Mouse (Mus musculus) T-cell, adult 2 months (primary cell): ENCODE results near the gene Pde4d.

Experiments
- DNase-seq: peaks from one replicate; pipeline ENCODE4 v3.0.0; 2022; ENCODE audit warnings: low spot score

Pde4d gene

GRCm38 (mm10) chr13:109823307-109824031, 1373.7 kb downstream of the Pde4d start:
- peak; percentile 22 for DNase-seq

GRCm38 (mm10) chr13:109825891-109826290, 1376.1 kb downstream of the Pde4d start:
- DNase-seq = no peak

- DNase-seq = no peak
These were observed 1377.6 kb downstream of the Pde4d start for GRCm38 (mm10) chr13:109827341-109827740.

- DNase-seq = no peak
These were observed 1378.2 kb downstream of the Pde4d start for GRCm38 (mm10) chr13:109827909-109828308.

DNA sequence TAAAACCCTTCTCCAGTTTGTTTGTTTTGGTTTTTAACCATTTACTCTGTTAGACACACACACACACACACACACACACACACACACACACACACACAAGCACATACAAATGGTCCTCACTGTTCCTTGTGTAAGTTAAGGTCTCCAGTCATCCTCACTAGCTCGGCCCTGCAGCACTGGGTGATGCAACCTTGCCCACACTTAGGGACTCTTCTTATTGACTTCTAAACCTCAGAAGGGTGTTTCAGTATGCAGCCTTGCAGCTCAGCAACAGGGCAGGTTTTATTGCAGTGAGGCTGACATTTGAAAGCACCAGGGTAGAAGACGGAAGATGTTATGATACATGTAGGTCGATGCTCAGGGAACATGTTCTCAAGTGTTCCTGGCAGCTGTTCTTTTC, 1379.7 kb downstream of the Pde4d start:
- DNase-seq = no peak

GRCm38 (mm10) chr13:109834935-109835334, 1385.2 kb downstream of the Pde4d start:
- DNase-seq = no peak

DNA sequence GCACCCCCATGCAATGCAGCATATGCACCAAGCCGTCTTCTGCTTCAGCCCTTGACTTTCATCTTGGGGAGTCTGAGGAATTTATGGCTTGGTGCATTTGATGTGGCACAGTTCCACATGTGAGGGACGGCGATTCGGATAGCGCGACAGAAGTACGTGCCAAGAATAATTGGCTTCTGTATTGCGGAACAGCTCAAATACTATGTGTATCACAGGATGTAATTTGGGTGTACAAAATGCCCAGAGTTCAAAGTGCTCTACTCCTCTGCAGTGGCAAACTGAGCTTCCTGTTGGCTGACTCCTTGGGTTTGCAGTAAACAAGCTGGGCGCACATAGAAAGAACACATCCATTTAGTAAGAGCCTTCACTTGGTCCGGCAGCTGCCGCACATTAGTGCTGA, 1387.7 kb downstream of the Pde4d start:
- peak; percentile 84 for DNase-seq

DNA sequence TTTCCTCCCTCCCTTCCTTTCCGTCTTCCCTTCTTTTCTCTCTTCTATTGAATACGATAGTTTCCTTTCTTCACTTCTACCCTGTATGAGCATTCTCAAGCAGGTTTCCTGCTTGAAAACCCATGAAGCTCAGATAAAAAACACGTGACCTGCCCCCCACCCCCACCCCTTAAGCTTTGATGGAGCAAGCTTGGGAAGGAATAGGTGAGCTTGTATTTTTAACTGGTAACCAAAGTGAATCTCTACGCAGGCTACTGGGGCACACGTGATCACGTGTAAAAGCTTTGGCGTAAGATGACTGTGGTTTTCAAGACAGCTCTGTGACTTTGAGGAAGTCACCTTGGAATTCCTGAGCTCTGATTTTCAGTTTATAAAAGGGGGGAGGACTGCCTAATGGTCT, 1388.2 kb downstream of the Pde4d start:
- DNase-seq = peak; percentile 76

GRCm38 (mm10) chr13:109840251-109840650, 1390.5 kb downstream of the Pde4d start:
- DNase-seq = no peak

DNA sequence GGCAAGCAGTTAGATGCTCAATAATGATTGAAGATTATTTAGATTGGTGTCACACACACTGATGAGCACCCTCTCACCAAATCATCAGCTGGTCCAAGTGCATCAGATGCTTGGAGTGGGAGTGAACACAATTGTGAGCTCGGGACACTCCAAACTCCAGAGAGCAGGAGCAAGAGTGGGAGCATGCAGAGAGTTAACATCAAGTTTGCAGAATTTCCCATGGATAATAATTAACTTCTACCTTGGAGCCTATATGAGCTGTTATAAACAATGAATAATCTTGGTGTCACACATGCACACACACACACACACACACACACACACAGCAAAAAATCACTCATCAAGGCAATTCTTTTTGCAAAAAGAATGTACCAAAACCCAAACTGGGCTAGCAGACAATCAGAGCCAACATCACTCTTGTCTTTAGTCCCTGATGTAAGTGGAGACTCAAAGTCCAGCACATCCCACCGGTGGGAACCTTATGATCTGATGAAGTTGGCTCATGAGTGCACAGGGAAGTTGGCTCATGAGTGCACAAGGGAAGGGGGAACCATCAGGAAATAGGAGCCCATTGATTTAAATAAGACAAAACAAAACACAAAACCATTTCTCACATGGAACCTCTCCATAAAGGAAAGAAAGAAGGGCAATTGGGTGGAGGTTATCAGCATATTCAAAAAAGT, 1391.5 kb downstream of the Pde4d start:
- DNase-seq = no peak

GRCm38 (mm10) chr13:109842982-109843381, 1393.2 kb downstream of the Pde4d start:
- peak; percentile 51 for DNase-seq

GRCm38 (mm10) chr13:109844828-109845227, 1395.1 kb downstream of the Pde4d start:
- peak; percentile 42 for DNase-seq

DNA sequence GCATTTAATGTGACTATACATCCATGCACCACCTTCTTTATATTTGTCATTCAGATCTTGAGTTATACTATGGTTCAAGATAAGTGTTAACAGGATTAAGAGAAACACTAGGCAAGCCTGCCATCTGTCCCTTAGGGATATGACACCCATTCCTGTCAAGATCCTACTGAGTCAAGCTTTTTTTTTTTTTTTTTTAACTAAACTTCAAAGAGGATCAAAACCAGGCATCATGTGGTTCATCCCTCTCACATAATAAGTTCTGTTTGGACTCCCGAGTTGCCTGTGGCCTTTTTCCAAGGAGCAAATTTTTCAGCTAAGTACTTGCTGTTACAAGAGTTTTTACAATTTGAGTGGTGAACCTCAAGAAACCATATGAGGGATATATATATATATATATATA, 1414.1 kb downstream of the Pde4d start:
- DNase-seq = no peak

DNA sequence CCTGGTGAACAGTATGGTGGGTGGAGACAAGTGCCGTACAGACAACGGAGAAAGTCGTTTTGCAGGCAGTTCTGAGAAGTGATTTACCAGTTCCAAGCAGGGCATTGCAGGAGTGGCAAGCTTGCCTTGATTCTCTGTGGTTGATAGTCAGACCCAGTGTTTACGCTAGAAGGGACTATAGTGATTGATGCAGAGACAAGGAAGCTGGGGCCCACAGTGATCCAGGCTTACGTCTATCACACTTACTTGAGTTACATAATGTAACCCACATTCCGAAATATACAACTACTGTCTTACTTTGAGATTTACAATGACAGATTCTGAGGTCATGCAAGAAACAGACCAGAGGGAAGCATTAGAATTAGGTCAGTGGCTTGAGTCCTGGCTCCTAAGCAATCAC, 1414.6 kb downstream of the Pde4d start:
- DNase-seq = no peak

DNA sequence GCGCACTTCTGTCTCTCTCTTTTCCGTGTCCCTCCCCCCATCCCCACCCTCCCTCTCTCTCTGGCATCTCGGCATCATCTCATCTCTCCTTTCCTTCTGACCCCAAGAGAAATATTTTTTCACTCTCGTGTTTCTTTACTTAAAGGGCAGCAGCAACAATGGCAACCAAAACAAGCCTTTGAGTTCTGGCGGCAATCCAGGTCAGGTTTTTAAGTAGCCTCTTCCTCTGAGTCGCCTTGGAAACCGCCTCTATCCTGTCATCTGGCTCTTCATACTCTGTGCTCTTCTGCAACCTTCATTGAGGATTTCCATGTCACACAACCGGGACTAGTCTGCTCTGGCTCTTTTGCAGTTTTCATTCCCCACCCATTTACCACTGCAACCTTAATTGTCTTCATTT, 1430.6 kb downstream of the Pde4d start:
- DNase-seq = no peak

DNA sequence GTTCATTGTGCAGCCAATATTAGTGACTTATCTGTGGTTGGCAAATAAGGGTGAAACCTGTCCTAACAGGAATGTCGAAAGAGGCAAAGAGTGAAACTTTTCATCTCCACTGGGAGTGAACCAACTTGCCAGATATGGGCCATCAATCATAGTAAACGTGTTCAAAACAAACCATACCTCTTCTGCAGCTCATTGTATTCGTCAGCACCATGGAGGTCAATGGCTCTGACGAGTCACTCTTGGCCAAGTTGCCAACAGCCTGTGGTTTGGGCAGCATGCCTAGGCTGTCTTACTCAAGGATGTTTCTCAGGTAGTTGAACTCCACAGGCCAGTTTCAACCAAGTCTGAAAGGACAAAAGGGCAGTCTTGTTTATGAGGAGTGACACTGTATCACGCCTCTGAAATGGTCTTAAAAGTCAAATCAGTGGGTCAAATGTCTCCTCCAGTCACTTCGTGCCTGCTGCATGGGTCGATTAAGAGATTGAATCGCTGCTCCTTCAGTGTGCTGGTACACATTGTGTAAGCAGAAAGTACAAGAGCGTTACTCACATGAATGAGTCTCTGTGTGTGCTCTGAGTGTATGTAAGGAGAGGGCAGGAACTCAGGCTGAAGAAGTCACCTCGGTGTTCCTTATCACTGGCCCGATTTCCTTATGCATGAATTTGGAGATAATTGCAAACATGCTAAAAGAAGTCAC, 1431.6 kb downstream of the Pde4d start:
- no peak for DNase-seq

GRCm38 (mm10) chr13:109883636-109884035, 1433.9 kb downstream of the Pde4d start:
- no peak for DNase-seq

DNA sequence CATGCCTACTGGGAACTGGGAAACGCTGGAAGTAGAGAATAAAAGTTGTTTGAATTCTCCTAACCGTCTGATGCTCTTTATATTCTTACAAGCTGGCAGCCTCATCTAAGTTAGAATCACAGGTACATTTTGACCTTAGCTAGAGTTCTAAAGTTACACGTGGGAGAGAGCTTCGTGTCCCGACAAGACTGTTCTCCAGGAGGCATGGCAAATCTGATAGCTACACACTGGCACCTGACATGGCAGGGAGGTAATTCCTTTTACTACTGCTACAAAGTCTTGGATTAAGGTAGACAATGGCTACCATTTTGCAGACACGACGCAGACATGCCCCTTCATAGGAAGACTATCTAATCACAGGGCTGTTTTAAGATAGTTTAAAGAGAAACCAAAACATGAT, 1435.1 kb downstream of the Pde4d start:
- no peak for DNase-seq

- no peak for DNase-seq
These were observed 1438.5 kb downstream of the Pde4d start for GRCm38 (mm10) chr13:109888293-109888692.

GRCm38 (mm10) chr13:109891194-109891909, 1441.6 kb downstream of the Pde4d start:
- DNase-seq = no peak

DNA sequence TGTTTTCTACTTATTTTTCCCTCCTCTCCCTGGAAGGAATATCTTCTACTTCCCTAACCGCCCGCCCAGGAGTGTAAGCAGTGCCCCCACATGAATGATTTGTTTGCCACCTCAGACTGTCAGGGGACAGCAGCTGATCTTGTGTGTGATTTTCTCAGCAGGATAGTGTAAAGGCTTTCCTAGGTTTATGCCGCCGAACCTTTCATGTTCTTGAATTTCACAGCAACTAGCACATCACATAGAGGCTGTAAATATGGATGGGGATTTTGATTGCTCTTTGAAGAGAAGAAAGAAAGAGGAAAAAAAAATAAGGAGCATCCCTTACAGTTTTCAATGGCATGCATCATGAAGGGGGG, 1442.1 kb downstream of the Pde4d start:
- no peak for DNase-seq
